Mouse (Mus musculus) adrenal gland, adult (tissue): ENCODE measurements around the gene Nos2.
"Not testable (repeated sequence)": the region's sequence is repeated elsewhere in the genome, so short reads cannot be mapped to it uniquely, and the experiment has no call there.

Experiments
- DNase-seq, 2 experiments: peaks; one replicate each; pipeline ENCODE4 v3.0.0; 2022 to 2023; ENCODE audit warnings: low spot score in 1 of 2; ENCODE audit not compliant: inconsistent age in 2 of 2

The Nos2 gene

GRCm38 (mm10) chr11:78986311-78987002 is 65.9 kb downstream of the Nos2 start:
- DNase-seq, result no peak

DNA sequence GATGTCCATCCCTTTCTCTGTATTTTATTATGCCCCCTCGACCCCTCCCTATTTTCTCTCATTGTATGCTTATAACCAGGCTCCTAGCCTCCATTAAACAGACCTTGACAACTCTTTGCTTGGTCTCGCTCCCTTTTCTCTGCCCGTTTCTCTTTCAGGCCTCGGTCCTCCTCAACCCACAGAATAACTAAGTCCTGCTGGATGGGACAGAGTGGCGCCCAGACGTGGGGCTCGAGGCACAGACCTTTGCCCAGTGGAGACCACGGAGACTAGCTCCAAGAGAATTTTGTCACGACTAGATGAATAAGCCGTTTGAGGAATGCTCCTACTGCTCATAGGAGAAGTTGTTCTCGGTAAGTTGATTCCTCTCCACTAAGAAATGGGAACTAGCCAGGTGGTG is 68.6 kb downstream of the Nos2 start:
- not testable (repeated sequence) for DNase-seq

DNA sequence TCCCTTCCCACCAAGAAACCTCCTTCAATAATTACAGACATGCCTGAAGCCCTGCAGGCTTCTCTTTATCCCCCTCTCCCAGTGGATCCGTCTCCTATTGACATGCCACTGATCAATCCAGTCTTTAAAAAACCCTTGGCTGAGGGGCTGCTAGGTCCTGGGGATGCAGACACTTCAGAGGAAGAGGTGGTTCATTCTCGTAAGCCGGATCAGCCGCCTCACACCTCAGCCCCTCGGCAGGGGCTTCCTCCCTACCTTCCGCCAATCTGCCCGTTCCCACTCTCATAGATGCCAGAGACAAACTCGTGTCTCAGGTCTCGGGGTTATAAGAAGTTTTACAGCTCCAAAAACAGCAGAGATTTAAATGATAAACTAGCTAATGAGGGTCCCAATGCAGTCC is 69.5 kb downstream of the Nos2 start:
- no peak for DNase-seq

DNA sequence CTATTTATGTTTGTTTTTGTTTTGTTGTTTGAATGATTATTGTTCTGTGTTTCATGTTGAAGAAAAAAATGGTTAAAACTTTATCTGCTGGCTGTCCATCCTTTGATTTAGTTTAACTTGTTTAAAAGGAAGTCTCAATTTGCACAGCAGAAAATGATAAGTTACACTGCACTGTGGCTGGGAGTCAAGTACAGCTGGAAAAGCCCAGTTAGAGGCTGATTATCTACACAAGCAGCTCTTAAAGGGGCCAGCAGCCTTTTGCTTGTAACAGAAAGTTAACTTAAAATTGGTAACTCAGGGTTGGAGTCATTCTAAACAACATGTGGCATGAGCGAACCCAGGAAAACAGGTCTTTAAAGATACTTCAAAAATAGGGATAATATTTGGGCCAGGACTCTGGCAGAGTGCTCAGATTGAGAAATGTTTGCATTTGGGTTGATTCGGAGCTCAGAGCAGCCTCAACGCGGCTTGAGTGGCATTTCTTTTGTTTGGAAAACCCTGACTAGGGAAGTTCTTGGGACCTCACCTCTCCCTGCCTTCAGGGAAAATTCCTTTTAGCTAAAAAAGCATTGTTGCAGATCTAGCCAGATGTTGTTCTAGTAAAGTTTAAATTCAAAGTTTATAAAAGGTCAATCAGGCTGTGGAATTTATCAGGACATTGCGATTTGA is 70.4 kb downstream of the Nos2 start:
- DNase-seq, result not testable (repeated sequence)

GRCm38 (mm10) chr11:78999118-78999517 is 78.5 kb downstream of the Nos2 start:
- DNase-seq, result no peak

DNA sequence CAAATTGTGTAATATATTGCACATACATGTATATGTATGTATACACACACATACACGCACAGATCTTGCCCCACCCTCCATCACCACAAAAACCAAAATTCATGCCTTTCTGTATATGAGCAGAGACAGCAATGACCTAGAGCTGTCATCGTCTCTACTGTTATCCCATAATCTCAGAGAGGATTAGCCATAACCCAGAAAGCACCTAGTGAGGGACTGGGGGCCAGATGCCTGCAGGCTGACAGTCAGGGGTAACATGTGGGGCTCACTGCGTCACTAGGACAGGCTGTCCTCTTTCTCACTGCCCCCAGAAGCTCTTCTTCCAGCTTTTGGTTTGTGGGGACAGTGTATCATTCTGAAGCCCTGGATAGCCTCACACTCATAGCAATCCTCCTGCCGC is 81.3 kb downstream of the Nos2 start:
- DNase-seq, result no peak

DNA sequence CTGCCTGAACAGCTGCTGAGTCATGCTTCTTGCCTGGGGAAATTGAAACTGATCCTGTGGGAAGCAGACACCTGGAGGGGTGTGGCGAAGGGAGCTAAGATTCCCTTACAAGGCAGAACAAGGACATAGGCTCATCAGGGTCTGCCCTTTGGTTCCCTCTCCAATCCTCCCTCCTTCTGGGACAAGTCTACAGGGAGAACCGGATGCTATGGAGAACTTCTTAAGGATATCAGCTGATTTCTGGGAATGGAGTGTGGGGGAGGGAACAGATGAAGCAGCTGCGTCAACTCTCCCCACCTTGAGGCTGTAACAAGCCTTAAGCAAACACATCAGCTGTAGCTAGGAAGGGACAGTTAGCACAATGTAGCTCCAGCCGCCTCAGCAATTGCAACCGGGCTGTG is 82.0 kb downstream of the Nos2 start:
- no peak for DNase-seq

DNA sequence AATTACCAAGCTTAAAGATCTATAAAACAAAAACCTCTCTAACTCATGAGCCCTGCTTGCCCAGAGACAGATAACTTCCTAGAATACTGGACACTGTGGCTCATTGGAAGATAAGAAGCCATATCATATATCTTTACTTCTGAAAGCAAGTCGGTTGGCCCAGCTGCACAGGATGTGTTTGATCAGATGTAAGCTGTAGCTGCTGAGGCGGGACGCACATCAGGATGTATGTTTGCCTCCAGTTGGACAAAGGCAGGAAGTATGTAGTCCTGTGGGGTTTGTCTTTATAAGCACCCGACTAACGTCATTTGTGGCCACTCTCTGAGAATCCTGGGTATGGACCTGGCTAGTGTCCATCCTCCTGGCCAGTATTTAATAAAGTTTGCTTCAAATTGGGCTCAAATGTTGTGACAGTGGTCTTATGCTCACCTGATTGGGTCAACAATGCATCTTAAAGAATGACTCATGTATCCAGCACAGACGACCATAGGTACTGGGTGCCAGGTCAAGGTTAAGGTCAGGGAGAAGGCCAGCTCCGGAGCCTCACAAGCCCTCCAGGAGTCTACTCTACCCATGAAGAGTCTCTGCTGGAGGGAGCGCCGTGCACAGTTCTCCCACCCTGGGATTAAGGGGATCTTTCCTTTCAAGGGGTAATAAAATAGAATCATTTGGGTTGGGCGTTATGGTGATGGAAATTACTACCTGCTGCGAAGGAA is 82.6 kb downstream of the Nos2 start:
- DNase-seq, result no peak

DNA sequence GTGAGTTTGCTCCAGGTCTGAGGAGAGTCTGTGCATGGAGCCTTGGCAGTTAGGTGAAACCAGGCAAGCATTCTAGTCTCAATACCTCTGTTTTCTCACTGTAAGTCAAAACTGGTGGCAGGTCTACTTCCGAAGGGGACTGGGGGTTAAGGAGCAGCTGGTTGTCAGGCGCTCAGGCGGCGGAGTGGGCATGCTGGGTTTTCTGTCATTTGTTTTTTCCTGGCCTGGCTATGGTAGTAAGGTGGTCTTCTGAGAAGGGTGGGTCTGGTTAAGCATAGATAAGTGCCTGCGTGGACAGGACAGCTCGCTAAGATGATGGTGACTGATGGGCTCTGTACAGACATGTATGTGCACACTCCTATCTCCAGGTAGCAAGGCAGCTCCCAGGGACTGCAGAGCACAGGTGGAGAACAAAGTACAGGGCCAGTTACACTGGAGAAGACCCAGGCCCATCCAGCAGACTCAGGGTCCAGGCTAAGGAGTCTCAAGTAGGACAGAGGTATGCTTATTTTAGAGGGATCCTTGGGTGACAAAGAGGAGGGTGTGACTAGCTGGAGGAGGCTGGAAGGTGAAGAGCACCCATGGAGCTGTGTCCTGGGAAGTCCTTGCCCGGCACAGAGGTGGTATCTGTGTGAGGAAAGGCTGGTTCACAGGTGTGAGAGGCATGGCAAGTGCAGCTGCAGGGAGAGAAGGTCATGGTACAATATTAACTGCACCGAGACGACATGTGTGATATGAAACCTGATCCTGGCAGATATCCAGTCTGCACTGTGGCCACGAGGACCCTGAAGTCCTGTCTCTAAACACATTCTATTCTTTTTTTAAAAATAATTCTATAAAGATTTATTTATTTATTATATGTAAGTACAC is 83.4 kb downstream of the Nos2 start:
- no peak for DNase-seq

DNA sequence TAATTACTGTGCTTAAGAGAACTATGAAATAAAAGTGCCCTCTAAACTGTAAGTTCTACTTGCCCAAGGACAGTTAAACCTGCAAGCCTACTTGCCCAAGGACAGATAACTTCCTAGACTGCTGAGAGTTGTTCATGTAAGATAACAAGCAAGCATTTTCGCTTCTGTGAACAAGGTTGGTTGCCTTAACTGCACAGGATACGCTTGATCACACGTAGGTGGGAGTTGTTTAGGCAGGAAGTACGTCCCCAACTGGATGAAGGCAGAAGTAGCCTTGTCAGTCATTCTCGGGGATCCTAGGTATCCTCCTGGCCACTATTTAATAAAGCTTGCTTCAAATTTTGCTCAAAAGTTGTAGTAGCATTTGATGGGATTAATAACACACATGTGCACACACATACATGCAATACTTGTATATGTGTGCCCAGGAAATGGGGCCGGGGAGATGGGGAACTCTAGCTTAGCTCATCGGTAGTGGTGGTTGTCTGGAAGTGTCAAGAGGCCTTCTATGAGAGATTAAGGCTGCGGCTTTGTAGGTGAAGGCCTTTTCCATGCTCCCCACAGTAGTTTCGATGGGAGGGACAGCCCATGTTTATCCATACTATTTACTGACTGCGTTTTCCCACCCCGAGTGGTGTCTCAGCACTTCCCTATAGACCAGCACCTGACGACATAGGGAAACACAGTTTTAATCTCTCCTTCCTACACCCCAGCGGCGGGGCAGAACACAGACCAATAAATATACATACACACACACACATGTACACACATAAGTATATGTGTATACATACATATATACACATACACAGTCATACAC is 85.2 kb downstream of the Nos2 start:
- DNase-seq, result no peak

- no peak for DNase-seq
Measured at GRCm38 (mm10) chr11:79006417-79006816, 85.8 kb downstream of the Nos2 start.

DNA sequence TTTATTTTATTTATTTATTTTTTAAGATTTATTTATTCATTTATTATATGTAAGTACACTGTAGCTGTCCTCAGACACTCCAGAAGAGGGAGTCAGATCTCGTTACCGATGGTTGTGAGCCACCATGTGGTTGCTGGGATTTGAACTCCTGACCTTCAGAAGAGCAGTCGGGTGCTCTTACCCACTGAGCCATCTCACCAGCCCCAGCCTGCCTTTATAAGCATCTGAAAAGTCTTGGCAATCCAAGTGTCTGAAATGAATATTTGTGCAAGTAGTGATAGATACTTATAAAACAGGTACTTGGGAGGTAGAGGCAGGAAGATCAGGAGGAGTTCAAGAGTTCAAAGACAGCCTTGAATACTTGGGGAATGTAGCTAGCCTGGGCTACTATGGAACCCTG is 86.8 kb downstream of the Nos2 start:
- DNase-seq, result not testable (repeated sequence)

DNA sequence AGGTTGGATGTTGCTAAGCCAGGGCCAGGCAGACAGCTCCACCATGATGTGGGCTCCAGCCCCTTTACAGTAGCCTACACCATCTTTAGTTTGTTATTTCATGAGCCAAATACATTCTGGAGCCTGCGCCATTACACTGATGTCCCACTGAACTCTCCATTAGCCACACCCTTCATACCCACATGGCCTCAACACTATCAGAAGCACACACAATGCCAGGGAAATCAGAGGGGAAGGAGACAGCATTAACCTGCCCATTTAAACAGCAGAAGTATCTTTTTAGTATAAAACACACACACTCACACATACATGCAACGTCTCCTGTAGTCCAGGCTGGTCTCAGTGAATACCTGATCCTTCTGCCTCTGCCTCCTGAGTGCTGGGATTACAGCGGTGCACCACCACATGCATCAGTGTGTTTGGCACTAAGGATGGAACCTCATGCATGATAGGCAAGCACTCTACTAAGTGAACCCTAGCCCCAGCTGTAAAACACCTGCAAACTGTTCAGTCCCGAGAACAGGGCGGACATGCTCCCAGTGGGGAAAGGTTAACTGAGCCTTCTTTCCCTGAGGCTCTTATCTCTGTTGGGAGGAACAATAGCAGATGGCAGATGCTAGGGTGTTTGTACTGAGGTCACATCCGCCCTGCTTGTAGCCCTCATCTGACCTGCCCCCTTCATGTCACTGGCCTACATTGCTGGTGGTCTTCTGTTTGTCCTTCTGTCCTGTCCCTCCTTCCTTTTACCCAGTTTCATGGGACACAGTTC is 87.6 kb downstream of the Nos2 start:
- no peak for DNase-seq

DNA sequence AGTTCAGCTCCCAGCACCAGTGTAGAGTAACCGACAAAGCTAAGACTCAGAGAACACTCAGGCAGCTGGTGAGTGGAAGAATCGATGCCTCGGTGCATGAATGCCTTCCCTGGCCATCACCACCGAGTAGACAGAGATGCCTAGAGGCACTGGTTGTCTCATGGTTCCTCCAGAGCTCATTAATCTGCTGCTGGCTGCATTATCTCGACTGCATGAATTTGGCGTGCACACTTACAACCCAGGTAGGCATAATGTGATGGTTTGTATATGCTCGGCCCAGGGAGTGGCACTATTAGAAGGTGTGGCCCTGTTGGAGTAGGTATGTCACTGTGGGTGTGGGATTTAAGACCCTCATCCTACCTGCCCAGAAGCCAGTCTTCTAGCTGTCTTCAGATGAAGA is 88.3 kb downstream of the Nos2 start:
- no peak for DNase-seq
